Mouse (Mus musculus): ENCODE measurements around the gene P3h3.

Gene P3h3

DNA sequence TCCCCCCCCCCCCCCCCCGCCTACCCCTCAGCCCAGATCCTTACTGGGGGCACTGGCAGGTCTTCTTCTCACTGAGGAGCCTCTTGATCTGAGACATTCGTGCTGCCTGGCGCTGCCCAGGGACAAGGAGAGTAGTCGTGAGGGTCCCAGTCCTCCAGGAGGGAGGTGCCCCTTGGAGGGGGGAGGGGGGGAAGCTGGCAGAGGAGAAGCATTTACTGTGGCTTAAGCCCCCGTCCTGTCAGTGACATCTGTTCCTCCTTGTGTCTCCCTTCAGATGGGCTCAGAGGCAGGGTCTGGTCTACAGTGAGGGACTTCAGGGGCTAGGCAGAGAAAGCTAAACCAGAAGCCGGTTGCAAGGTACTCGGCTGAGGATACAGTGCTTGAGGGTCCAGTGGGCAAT, 9.0 kb upstream of the P3h3 start:
- no peak for DNase-seq (ENCODE audit: extremely low spot score, low spot score)

DNA sequence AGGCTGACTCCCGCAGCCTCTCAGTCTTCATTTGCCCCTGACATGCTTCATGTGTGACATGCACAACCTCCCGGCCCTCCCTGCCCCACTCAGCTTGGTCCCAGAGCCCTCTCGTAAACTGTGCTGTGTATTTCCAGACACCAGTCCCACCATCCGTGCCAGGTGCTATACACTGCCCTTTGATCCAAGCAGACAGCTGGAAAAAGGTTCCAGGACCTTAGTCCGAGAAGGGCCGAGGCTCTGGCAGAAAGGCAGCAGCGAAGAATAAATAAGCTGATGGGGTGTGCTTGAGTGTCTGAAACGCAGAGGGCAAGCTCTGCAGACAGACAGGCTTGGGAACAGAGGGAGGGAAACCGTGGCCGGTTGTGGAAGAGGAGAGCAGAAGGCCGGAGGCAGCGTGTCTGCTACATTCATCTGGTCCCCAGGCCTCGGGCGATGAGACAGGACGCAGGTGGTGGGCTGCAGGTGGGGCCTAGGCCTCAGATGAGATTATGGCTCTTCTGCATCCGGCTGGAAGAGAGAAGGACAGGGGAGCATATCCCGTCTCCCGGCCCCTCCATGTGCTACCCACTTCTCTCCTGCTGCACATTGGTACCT, 8.3 kb upstream of the P3h3 start:
- no peak for DNase-seq (ENCODE audit: extremely low spot score, low spot score)

DNA sequence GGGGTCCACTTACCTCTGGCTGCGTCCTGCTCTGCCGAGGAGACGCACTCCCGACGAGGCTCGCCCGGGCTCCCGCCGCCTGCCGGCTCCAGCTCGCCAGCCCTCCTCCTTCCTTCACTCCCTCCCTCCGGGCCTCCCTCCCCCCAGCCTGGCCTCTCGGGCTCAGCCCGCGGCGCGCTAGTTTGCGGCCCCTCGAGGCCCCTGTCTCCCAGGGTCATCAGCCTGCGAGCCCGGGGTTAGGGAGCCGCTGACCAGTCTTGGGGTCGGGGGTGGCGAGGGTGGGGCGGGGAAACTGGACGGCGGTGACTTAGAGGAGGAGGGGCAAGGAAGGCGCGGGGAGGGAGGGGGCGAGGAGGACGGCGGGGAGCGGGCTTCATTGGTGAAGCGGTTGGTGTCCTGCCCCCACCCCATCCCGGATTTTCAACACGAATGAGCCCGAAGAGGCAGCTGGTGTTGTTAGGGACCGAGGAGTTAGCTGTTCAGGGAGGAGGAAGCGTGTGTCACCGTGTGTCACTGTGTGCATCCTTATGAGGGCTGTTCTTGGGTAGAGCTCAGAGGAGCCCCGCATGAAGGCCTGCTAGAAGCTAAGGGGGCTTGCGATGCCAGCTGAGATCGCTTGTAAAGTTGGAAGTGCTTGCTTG, 6.2 kb upstream of the P3h3 start, which contains the start of gene Gpr162:
Gene Gpr162 (minus strand): TSS at position 326 of the 641 bp plus-strand sequence.
- peak; percentile 77 for DNase-seq (ENCODE audit: extremely low spot score, low spot score)

DNA sequence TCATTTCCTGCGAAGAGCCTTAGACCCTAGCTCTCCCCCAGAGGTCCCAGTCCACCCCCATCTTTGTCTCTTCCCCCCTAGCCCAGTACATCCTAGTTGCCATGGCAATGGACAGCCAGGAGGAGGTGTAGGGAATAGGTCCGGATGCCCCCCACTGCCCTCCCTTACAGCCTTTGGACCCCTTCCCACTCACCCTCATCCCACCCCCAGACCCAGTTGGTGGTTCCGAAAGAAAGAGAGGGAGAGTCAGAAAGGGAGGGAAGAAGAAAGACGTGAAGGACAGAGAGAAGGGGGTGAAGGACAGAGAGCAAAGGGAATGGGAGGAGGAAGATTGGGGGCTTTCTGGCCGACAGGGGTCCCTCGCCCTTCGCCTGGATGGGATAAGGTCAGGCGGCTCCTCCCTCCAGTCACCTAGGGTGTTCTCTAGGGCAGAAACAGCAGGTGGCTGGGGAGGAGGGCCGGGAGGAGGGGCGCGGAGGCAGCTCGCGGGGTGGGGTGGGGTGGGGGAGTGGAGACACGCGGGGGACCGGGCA, 5.6 kb upstream of the P3h3 start:
- no peak for DNase-seq (ENCODE audit: extremely low spot score, low spot score)

DNA sequence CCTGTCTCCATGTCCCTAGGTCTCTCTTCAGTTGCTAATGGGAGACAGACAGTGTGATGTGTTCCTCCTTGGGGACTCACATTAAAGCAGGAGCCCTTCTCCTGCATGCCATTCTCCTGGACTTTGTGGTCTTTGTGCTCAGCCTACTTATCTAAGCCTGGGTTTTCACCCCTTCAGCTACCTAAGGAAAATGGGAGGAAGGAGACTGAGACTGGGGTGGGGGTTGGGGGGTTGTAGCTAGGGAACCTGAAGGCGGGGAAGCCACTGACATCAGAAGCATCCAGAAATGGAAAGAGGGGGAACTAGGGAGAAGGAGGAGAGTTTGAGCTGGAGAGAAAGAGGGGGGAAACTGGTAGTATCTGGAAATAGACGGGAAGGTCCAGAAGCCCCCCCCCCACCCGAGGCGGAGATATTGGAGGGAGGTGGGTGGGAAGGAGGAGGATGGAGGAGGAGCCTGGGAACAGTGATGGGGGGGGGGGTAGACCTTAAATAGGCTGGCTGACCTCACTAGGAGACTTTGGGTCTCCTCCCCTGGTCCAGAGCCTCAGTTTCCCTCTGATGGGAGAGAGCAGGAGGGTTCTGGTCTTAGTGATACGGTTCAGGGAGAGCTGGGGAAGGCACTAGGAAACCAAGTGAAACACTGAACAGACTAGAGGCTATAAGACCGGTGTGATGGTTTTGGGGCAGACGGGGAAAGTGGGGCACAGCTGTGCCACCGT, 5.0 kb upstream of the P3h3 start:
- DNase-seq (ENCODE audit: extremely low spot score, low spot score) = no peak

DNA sequence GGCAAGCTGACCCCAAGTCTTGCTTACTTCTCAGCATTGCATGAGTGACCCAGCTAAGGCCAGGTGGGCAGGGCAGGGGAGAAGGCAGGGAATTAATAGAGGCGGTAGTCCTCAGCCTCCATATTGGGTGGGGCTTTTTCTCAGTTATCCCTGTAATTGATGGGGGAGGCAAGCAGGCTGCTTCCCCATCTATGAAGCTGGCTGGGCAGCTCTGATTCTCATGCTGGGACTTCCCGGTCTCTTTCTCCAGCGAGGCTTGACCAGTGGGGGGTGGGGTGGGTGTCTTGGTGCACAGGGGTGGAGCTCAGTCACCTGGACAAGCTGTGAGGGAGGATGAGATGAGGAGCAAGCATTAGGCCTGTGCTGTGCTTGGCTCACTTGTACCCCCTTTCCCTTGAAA, 4.2 kb upstream of the P3h3 start:
- no peak for DNase-seq (ENCODE audit: extremely low spot score, low spot score)

DNA sequence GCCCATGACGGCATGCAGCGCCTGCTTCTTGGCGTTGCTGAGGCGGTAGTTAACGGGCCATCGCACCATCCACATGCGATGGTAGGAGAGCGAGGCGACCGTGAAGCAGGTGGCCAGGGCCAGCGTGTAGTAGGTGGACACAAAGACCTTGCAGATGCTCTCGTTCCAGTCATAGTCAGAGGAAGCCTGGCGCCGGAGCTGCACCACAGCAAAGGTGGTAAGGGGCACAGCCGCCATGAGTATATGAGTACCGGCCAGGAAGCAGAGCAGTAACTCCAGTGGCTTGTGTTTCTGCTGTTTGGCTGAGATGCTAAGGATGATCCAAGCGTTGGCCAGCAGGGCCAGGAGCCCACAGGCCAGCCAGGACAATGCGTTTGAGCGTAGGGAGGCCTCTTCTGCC, 3.7 kb upstream of the P3h3 start:
- DNase-seq (ENCODE audit: extremely low spot score, low spot score) = no peak

DNA sequence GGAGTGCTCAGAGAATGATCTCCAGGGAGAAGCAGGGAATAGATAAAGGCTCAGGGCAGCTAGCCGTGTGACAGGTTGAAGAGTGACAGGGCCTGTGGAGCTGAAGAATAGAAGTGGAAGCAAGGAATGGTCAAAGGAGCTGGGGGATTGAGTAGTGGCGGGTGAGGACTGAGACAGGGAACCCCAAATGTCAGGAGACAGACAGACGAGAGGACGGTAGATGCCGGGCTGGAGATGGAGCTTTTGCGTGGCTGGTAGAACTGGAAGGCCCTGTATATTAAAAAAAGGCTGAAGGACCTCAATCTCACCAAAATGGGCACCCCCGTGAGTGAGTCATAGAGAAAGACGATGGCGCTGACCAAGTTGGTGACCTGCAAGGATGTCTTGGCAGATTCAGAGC, 3.0 kb upstream of the P3h3 start:
- no peak for DNase-seq (ENCODE audit: extremely low spot score, low spot score)

DNA sequence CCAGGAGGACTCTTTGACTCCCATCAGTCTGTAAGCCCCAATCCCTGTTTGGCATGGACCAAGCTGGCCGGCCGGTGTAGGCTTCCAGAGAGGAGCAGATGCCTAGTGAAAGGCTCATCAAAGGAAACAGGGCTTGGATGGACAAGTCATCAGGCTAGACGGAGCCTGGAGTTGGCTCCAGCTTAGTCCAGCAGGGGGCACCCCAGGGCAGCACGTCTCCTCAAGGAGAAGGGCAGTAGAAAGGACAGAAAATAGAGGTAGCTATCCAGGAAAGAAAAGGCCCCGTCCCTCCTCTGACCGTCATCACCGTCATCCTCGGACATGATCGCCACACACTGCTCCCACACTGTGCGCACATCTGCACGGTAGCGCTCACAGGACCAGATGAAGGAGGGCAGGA, 2.2 kb upstream of the P3h3 start:
- DNase-seq (ENCODE audit: extremely low spot score, low spot score) = peak; percentile 88

DNA sequence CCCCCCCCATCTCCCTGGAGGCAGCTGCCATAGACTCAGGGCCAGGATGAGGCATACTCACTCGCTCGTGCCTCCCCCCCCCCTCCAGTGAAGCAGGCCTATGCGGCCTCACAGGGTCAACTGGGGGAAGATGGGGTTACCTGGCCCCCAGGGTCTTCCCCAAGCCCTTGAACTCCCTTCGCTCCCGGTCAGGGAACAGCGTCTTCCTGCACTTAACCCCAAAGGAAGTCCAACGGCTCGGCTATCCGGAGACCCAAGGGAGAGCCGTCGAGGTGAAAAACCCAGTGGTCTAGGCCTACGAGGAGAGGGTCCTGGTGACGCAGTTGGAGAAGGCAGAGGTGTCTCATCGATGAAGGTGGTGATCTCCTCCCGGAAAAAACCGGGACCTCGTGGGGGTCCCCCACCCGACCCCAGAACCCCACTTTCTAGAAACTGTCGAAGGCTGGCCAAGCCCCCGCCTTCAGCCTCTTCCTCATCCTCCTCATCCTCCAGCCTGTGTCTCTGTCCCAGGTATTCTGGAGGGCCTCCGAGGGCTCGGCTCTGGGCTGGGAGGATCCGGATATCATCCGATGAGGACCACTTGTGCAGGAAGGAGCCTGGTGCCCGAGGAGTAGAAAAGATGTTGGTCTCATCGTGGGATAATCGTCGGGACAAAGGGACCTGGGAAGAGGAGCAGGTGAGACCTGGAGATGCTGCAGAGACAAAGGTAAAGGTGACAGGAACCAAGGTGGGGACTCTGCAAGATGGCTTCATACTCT, 1.2 kb upstream of the P3h3 start:
- DNase-seq (ENCODE audit: extremely low spot score, low spot score) = no peak

DNA sequence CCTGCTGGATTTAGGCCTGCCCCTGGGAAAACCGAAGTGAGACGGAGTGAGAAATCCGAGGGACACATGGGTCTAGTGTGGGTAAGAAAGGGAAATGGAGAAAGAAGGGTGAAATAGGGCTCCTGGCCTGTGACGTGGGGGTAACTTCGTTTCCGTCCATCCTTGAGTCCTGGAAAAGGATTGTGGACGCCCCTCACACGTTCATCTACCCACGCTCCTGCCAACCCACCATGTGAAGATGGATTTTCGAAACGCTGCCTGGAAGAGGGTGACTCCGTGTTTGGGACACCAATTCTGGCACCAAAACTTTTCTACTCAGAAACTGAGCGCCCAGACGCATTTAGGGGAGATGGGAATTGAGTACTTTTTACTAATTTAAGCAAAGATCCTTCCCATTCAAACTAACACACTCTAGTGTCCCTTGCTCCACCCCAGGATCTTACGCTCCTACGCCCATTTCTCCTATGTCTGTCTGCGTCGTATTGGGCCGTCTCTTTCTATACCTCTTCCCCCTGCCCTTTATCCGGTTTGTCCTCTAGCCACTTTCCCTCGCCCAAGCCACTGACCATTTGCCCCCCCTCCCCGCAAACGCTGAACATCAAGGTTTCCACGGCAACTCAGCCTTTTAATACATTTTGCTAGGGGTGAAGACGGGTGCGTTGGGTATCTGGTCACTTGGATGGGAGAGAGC, 433 bp upstream of the P3h3 start:
- no peak for DNase-seq (ENCODE audit: extremely low spot score, low spot score)

DNA sequence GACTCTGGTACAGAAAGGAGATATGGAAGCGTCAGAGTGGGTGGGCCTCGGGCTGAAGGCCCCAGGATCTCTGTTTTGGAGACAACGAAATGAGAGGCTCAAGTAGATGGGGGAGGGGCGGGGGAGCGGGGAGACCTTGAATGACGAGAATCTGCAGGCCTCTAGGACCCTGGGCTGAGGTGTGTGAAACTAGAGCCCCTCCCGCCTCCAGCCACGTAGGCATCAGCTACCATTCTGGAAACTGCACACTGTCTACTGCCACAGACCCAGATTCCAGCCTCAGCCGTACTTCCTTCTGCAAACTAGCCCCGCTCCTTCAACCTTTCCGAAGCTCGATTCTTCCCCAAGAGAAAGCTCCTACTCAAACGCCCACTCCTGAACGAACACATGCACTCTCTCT, 1.2 kb downstream of the P3h3 start:
- DNase-seq (ENCODE audit: extremely low spot score, low spot score) = peak; percentile 56

DNA sequence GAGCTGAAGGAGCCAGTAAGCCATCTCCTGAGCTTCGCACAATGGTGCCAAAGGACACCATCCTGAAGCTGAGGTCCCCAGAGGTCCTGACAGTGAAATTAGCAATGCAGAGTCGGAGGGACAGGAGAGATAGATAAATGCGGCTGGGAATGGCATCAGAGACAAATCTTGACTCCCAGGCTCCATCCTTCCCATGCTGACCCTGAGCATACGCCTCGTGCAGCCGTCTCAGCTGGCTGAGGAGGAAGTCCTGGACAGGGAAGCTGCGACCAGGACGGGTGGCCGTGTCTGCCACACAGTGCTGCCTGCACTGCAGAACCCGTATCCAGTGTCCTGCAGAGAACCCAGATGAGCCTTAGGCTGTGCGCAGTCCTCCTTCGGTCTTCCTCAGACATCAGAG, 2.9 kb downstream of the P3h3 start:
- DNase-seq (ENCODE audit: extremely low spot score, low spot score) = no peak

DNA sequence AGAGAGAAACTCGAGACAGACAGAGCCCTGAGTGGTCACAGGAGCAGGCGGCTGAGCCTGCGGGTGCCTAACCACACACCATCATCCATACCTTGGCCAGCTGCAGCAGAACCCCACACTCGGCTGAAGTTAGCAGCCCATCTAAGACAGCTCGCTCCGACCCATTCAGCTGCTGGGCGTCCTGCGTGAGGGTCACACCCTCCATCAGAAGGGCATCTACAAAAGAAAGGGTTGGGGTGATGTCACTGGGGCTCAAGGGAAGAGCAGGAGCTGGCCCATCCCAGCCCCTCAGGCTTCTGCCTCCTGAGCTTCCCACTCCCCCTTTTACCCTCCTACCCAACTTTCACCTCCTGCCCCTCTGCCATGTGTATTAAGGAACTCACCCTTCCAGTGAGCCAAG, 7.0 kb downstream of the P3h3 start:
- no peak for DNase-seq (ENCODE audit: extremely low spot score, low spot score)

DNA sequence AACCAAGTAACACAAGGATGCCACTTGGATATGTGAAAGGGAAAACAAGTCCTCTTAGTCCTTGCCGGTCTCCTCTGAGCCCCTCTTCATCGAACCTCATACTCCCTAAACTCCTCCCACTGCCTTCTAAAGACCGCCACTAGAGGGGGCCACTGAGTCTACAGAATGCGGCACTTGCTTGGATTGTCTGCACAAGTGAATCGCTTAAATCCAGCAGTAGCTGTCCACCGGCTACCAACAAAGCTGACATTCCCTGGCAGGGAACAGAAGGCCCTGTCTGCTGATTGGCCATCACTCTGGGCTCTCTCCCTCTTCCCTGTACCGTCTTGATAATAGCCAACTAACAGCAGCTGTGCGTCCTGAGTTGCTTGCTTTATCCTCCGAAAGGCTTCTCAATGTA, 10.2 kb downstream of the P3h3 start:
- DNase-seq (ENCODE audit: extremely low spot score, low spot score) = peak; percentile 100

DNA sequence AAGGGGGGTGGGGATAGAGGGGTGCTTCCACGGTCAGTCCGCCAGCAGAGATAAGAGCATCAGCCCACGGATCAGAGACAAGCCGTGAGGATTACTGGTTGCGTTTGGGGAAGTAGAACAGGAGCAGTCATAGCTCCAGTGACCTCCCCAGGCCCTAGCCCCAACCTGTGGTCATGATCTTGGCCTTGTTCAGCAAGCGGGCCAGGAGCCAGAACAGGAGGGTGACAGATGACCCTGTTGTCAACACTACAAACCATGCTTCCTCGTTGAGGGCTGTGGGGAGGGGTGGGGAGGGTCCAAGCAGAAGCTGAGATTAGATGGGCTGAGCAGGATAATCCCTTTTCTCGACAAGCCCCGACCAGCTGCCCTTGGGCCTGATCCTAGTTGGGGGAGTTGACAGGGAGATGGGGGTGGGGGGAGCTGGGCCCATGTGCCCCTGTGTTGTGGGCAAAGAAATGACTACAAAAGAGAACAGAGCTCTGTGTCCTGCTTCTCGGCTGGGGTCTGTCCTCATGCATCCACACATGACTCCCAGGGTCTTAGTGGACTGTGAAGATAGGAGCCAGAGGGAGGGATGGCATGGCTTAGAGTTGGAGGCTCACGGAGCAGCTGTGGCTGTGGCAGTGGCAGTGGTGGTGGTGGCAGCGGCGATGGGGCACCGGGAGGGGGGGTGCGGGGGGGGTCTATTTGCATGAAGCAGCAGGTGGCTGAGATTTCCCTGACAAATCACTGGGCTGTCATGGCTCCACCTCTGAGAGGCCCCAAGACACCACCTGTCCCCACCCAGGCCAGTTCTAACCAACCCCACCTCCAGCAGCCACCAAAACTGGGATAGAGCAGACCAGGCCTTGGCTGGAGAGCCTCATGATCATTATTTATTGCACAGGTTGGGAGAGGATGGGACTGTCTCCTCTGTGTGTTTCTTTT, 17.0 kb downstream of the P3h3 start, which contains the start of gene Gnb3:
Gene Gnb3 (minus strand): TSS at position 35 of the 927 bp plus-strand sequence.
- DNase-seq (ENCODE audit: extremely low spot score, low spot score) = no peak

DNA sequence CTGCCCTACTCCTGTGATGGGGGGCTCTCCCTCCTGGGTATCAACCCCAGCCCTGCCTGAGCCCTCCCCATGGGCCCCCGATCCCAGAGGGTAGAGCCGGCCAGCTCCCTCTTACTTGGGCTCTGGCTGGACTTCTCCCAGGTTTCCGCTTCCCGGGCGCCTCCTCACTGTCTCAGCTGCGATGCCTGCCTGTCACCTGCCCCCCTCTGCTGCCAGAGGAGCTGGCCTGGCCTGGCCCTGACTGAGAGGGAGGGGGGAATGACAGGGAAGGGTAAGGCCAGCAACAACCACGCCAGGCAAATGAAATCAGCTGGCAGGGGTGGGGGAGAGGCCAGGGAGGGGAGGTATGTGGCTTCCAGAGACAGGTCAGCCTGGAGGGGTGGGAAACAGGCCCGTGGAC, 17.7 kb downstream of the P3h3 start:
- no peak for DNase-seq (ENCODE audit: extremely low spot score, low spot score)

DNA sequence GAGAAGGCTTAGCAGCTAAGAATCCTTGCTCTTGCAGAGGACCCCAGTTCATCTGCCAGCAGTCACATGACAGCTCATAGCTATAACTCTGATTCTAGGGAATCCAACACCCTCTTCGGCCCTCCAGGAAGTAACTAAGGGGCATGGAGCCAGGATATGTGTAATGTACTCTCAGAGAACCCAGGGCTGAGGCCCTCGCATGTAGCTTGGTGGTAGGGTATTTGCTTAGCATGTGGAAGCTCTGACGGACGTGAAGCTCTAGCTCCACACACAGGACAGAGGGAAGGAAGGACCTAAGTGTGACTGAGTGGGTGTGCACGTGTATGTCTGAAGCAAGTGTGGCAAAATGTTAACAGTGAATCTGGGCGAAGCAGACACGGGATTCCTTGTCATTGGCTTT, 21.1 kb downstream of the P3h3 start:
- DNase-seq (ENCODE audit: extremely low spot score, low spot score) = no peak

DNA sequence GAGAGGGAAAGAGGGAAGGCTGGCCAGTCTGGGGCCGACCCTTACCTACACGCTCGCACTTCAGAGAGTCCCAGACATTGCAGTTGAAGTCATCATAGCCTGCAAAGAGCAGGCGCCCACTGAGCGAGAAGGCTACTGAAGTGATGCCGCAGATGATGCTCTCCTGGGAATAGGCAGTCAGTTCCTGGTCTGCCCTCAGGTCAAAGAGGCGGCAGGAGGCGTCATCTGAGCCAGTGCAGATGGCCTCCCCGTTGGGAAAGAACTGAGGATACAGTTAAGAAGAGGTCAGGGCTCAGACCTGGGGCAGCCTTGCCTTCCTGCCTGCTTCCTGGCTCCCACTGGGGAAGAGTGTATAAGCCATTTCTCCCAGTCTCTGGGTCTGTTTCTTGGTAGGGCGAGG, 22.0 kb downstream of the P3h3 start:
- DNase-seq (ENCODE audit: extremely low spot score, low spot score) = no peak

DNA sequence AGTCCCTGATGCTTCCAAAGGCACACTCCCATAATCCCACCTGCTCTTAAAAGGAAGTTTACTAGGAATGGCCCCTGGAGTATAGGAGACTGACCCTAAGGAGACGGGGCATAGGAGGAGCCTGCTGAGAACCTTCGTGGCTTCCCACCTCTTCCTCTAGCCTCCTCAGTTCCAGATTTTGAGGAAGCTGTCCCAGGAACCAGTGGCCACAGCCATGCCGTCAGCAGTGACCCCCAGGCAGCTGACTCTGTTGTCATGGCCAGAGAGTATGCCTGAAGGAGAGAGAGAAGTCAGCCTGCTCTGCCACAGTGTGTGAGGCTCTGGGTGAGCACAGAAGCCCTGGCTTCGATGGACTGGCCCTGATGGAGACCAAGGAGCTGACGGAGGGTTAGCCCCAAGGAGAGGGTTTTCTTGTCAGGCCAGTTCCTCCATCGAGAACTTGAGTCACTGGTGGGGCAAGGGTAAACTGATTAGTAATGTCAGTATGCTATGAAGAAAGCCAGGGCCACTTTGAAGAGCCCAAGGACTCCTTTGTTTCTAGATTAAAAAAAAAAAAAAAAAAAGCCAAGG, 23.0 kb downstream of the P3h3 start:
- DNase-seq (ENCODE audit: extremely low spot score, low spot score) = no peak

Measured in neural tube, embryonic 10.5 days (tissue).